Mouse (Mus musculus) stomach, embryonic 16.5 days (tissue): ENCODE results near the gene Jmjd7. TPM values are rescaled to one million over a fixed set of nuclear protein-coding genes. Genes with fewer than 3 reads are reported as not detected.

ENCODE experiments used
- ATAC-seq: fragments of 200-750 bp; cut with Nextera tagmentation; 2 replicates; pipeline ENCODE4 v1.8.0; 2017; ENCODE audit warnings: moderate number of reproducible peaks, moderate TSS enrichment; ENCODE audit not compliant: insufficient read depth, low FRiP score
- H3K27ac ChIP-seq: fragments of 300-500 bp; sonication (generic); 2 replicates; pipeline ENCODE4 v1.5.1; 2014; ENCODE audit warnings: low read length
- H3K27me3 ChIP-seq: fragments of 300-500 bp; sonication (generic); 2 replicates; pipeline ENCODE4 v1.6.1; 2014; ENCODE audit warnings: low read length, control low read depth, mixed read lengths; ENCODE audit not compliant: control insufficient read depth, insufficient read depth
- H3K36me3 ChIP-seq: fragments of 300-500 bp; sonication (generic); 2 replicates; pipeline ENCODE4 v1.6.1; 2014; ENCODE audit warnings: low read length; ENCODE audit not compliant: control insufficient read depth, insufficient read depth
- H3K4me1 ChIP-seq: fragments of 300-500 bp; sonication (generic); 2 replicates; pipeline ENCODE4 v1.6.1; 2014; ENCODE audit warnings: low read length, control low read depth, mixed read lengths; ENCODE audit not compliant: control insufficient read depth, insufficient read depth
- H3K4me2 ChIP-seq: fragments of 300-500 bp; sonication (generic); 2 replicates; pipeline ENCODE4 v1.6.1; 2014; ENCODE audit warnings: low read depth, low read length, mixed read lengths
- H3K4me3 ChIP-seq: fragments of 300-500 bp; sonication (generic); replicated peaks from 2 replicates; pipeline ENCODE4 v1.5.1; 2014; ENCODE audit warnings: mild to moderate bottlenecking, low read length
- H3K9ac ChIP-seq: fragments of 300-500 bp; sonication (generic); 2 replicates; pipeline ENCODE4 v1.6.1; 2014; ENCODE audit warnings: low read length
- H3K9me3 ChIP-seq: fragments of 300-500 bp; sonication (generic); replicated peaks from 2 replicates; pipeline ENCODE4 v1.6.1; 2016; ENCODE audit warnings: low read length, control low read depth; ENCODE audit not compliant: control insufficient read depth
- WGBS: fragments of 180-500 bp; shearing (Covaris S2); extraction: QIAGEN DNeasy Blood & Tissue Kit; methylation state at CpG from one replicate; pipeline ENCODE4 v1.1.7; 2014; 5-methylcytosine and 5-hydroxymethylcytosine counted together
- polyA plus RNA-seq: library from polyadenylated mRNA; unstranded; fragments of >200 nt; fragmentation: Nextera tagmentation; extraction: Ambion mirVana; gene quantifications from 2 replicates; pipeline ENCODE4 v1.2.1, GENCODE M21; 2015

The Jmjd7 gene
- polyA plus RNA-seq, 1 experiment from 2014 or later: 15.4 TPM

DNA sequence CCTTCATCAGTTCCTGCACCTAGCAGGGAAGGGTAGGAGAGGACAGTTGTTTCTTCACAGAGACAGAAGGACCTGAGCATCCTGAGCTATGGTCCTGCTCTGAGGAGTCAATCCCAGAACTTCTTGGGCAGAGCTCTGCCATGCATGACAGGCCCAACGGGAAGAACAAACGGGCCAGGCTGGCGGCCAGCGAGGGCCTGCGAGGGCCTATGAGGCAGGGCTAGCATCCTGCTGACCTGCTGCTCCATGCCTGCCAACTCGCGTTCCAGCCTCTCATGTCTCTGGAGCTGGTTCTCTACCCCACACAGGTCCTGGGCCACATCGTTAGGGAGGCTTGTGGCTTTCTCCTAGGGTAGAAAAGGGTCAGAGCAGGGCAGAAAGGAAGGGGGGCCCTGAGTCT lies 35.0 kb downstream of the Jmjd7 start:
- no peaks in the 10 kb centered on the region for H3K36me3 ChIP-seq
- H3K4me3 ChIP-seq: no peak overlapping the region
- no peak overlapping the region for H3K27ac ChIP-seq
- H3K4me2 ChIP-seq: no peak overlapping the region
- no peak for ATAC-seq
- no peaks in the 10 kb centered on the region for H3K4me1 ChIP-seq
- WGBS: 82% methylated on average over 8 of the region's 8 CpGs
- no peaks in the 10 kb centered on the region for H3K27me3 ChIP-seq
- no peaks in the 10 kb centered on the region for H3K9me3 ChIP-seq
- no peak overlapping the region for H3K9ac ChIP-seq

DNA sequence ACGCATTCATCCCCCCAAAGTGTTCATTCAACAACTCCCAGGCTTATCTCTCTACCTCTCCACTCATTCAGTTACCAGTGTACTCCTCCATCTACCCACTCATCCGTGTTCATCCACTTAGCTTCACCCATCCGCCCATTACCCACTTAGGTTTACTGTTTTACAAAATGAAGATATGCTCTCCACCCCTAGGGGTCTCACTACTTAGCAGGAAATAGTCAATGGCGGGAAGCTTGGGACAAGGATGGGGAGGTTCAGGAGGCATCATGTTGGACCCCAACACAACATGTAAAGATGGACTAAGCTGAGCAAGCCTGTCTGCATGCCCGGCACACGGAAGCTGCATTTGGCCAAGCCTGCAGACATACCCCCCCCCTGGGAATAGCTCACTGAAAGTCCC lies 37.4 kb downstream of the Jmjd7 start:
- Histone ChIP-seq H3K27me3 (no peaks in the 10 kb centered on the region), H3K4me1 (no peaks in the 10 kb centered on the region), H3K4me3 (no peak overlapping the region), H3K4me2 (no peak overlapping the region), H3K27ac (no peak overlapping the region), H3K36me3 (no peaks in the 10 kb centered on the region), H3K9ac (no peak overlapping the region), H3K9me3 (no peaks in the 10 kb centered on the region)
- ATAC-seq: no peak
- whole genome bisulfite sequencing: 77% methylated on average over 6 of the region's 6 CpGs

DNA sequence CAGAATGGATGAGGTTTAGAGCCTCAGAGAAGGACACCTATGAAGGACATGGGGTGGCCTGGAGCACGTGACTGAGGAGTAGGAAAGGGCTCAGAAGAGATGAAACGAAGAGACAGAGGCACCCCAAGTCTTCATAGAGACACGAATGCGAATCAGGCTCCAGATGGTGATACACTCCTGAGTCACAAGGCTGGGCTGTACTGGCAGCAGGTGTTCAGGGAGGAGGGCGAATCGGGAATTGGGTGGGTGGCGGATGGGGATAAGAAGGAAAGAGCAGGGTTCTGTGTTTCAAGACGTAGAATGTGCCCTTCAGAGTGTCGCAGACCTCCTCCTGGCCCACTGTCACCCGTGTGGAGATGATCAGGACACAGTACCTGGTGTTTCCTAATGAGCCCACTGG lies 38.0 kb downstream of the Jmjd7 start:
- Histone ChIP-seq H3K27ac (no peak overlapping the region), H3K4me3 (no peak overlapping the region), H3K36me3 (no peaks in the 10 kb centered on the region), H3K27me3 (no peaks in the 10 kb centered on the region), H3K9me3 (no peaks in the 10 kb centered on the region), H3K9ac (no peak overlapping the region), H3K4me2 (no peak overlapping the region), H3K4me1 (no peaks in the 10 kb centered on the region)
- ATAC-seq: no peak
- WGBS: 89% methylated on average over 10 of the region's 10 CpGs

DNA sequence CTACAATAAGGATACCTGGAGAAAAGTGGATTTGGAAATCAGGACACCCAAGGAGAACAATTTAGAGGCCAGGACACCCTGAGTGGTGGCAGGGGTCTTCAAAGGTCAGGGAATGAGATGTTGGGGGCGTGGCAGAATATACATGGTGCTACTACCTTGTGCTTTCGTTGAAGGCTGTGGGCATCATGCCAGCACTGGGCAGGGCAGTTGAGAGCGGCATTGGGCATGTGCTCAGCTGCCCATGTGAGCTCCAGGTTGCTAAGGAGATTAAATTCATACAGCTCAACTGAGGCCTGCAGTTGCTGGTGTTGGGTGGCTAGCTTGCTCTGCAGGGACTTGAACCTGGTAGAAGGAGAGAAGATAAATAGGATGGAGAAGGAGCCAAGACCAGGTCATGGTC lies 38.9 kb downstream of the Jmjd7 start:
- Histone ChIP-seq H3K9me3 (no peaks in the 10 kb centered on the region), H3K4me3 (no peak overlapping the region), H3K4me1 (no peaks in the 10 kb centered on the region), H3K9ac (no peak overlapping the region), H3K4me2 (no peak overlapping the region), H3K27me3 (no peaks in the 10 kb centered on the region), H3K27ac (no peak overlapping the region), H3K36me3 (no peaks in the 10 kb centered on the region)
- no peak for ATAC-seq
- WGBS: 68% methylated on average over 3 of the region's 3 CpGs

DNA sequence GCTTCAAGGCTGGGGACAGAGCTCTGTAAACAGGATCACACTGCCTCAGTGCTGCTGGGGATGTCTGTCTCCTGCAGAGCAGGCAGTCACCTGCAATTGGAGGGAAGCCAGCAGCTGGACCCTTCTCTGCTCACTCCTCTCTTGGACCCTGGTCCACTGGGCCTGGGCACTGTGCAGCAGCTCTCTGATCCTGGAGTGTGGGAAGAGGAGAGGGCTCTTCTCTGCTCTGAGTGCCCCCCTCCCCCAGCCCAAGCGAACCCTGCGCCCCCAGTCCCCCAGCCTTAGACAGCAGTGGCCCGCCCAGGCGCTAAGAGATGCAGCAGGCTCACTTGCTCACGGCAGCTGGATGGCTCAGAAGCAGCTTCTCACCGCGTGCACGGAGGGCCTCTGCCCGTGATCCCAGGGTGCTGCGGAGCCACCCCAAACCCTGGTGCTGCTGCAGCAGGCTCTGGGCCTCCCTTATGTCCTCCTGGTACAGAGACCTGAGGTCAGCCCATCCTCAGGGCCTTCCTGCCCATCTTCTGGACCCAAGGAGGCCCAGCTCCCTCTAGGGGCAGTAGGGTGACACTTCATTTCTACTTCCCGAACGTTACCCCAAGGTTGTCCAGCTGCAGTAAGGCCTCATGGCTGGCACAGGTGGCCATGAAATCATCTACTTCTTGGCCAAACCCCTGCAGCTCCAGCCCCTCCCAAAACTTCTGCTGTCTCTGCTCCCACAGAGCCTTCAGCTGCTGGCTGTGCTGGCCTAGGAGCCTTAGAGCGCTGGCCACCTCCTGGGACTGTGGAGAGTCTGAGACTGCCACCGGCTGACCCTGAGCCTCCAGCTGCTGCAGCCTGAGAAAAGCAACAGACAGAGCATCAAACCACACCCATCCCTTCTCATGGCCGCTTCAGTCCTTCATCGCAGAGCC lies 41.5 kb downstream of the Jmjd7 start:
- Histone ChIP-seq H3K4me3 (no peak overlapping the region), H3K36me3 (no peaks in the 10 kb centered on the region), H3K4me1 (no peaks in the 10 kb centered on the region), H3K9me3 (no peaks in the 10 kb centered on the region), H3K9ac (0 out of 2 replicates have a peak overlapping the region, but pooled peaks have one; percentile 25), H3K27ac (no peak overlapping the region), H3K27me3 (no peaks in the 10 kb centered on the region), H3K4me2 (no peak overlapping the region)
- 40% methylated on average over 16 of the region's 16 CpGs for WGBS
- ATAC-seq: peak; percentile 31; the same call in 1 of the 2 replicates

DNA sequence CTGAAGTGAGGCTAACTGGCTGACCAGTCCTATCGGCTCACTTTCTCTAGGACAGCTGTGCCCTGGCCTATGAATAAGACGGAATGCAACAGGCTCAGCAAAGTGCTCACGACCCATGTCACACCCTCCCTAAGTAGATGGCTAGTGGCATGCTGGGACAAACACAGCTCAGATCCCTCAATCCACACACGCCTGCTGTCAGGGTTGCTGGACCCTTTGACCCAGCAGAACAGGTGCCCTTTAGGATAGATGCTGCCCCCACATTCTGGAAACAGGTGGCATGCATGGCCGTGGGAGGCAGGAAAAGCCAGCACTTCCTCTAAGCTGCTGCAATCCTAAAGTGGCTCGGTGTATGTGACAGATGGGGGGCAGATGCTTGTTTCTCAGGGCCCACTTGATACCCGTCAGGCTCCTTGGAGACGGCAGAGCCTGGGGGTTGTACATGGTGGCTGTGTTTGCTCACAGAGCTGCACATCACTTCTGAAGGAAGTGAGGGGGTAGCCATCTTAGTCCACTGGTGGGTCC lies 42.2 kb downstream of the Jmjd7 start:
- Histone ChIP-seq H3K4me3 (no peak overlapping the region), H3K4me1 (no peaks in the 10 kb centered on the region), H3K27me3 (no peaks in the 10 kb centered on the region), H3K9me3 (no peaks in the 10 kb centered on the region), H3K27ac (no peak overlapping the region), H3K9ac (no peak overlapping the region), H3K36me3 (no peaks in the 10 kb centered on the region), H3K4me2 (no peak overlapping the region)
- 68% methylated on average over 8 of the region's 8 CpGs for WGBS
- ATAC-seq: no peak

DNA sequence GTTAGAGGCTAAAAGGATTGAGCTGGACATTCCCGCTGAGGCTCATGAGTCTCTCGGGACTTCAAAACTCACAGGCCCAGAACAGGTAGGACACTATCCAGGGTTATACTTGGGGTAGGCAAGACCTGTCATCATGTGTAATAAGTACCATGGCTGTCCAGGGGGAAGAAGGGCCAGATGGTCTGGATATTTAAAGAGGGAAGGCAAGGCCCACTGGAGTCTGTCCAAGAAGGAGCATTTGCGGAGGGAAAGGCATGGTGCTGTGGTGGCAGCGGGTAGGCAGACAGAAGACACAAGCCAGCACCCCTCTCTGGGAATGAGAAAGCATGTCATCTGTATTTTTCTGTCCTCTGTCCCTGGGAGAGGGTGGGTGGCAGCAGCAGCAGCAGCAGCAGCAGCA lies 46.8 kb downstream of the Jmjd7 start:
- H3K4me1 ChIP-seq: peaks cover 3% of the 10 kb centered on the region; the same call in 1 of the 2 replicates
- no peak overlapping the region for H3K27ac ChIP-seq
- WGBS: 80% methylated on average over 4 of the region's 4 CpGs
- no peak overlapping the region for H3K4me3 ChIP-seq
- H3K4me2 ChIP-seq: no peak overlapping the region
- no peak for ATAC-seq
- H3K9me3 ChIP-seq: no peaks in the 10 kb centered on the region
- no peaks in the 10 kb centered on the region for H3K36me3 ChIP-seq
- peaks cover 10% of the 10 kb centered on the region; the same call in 1 of the 2 replicates for H3K27me3 ChIP-seq
- no peak overlapping the region for H3K9ac ChIP-seq

DNA sequence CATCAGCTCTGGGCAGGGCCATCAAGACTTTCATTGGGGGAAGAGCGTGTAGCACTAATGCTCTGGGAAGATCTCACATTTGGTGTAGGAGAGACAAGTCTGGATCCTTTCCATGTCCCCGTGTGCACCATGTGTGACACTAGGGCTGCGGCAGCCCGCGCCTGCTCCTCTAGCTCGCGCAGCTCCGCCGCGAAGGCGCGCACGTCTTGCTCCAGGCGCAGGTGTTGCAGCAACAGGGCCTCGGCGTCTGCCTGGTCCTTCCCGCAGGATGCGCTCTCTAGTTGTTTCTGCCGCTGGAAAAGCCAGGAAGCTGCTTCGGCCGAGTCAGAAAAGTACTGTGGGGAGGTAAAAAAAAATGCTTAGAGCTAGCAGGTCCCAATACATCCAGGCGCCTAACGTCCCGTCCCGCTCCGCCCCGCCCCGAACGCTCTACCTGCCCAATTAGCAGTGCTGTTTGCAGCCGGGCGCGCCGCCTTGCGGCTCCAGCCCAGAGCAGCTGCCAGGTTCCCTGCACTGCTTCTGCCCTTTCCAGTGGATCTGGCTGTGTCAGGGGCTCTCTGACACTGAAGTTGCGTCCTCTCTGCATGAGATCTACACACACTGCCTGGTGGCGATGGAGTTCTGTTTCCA lies 48.9 kb downstream of the Jmjd7 start:
- H3K27ac ChIP-seq: no peak overlapping the region
- H3K4me1 ChIP-seq: peaks cover 3% of the 10 kb centered on the region; the same call in 1 of the 2 replicates
- peak; percentile 63; the same call in 1 of the 2 replicates for ATAC-seq
- no peaks in the 10 kb centered on the region for H3K36me3 ChIP-seq
- H3K9me3 ChIP-seq: no peaks in the 10 kb centered on the region
- peak overlapping the region; percentile 72 for H3K4me2 ChIP-seq
- peak overlapping the region; percentile 61 for H3K9ac ChIP-seq
- H3K4me3 ChIP-seq: peak overlapping the region; percentile 42
- H3K27me3 ChIP-seq: peaks cover 10% of the 10 kb centered on the region; the same call in 1 of the 2 replicates
- WGBS: 2% methylated on average over 36 of the region's 36 CpGs
